Comparison of ENCODE assay signal across 9 mouse cellular contexts in the genomic region with DNA sequence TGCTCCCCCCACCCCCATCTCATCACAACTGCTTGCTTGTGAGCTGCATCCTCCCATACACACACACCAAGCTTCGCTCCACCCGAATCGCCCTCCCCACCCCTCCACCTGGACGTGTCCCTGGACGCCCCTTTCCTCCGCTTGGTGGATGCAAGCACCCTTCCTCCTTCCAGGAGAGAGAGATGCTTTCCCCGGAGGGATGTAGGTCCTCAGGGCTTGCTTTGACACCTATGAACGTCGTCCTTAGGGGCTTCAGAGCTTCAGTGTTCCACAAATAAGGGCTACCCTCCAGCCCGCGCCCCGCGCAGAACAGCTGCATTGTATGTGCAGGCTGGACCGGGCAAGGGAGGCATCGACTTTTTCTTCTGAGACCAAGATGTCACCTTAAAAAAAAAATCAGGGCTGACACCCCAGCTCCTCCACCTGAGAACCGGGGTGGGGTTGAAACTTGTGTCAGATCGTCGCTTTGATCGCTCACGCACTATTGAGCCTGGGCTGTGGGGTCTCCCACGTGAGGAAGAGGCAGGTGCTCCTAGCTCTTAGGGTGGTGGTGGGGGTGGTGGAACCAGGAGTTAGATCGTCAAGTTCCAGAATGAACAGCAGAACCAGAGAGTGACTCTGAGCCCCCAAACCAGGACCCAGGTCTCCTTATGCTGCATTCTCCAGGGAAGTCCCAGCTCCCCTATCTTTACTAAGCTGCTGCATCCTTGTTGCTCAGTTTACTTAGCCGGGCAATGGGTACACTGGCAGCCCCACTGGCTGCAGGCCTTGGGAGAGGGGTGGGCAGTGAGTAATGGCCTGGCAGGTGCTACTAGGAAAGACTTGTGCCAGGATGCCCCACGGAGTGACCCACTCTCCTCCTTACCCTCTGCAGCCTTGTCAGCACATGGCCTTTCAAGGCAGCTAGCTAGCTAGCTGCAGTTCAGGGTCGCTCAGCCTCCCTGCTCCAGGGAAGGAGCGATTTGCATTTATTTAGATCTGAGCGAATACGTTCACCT. TPM values are rescaled to one million over a fixed set of nuclear protein-coding genes. Genes with fewer than 3 reads are reported as not detected.
A peak's percentile ranks its signal among the peaks of the same experiment; 100 is the strongest.
DNase-seq lines count a peak whose midpoint lies in the region; ATAC-seq lines count a peak whose summit lies in the region.
"Had no signal": no experiment of that assay in that cellular context is flagged by ENCODE, and none has a peak within 500 bp of the region (broad histone marks: within the 10 kb centered on the region; RNA-seq: fewer than 3 reads in every experiment).

No protein-coding gene starts in this region.

- H3K4me3 ChIP-seq in limb, embryonic 12.5 days (replicated peaks), result peak overlapping the region; percentile 34

- no peaks in the 10 kb centered on the region for H3K9me3 ChIP-seq in limb, embryonic 12.5 days

- peak overlapping the region; percentile 56 for H3K4me2 ChIP-seq in limb, embryonic 12.5 days

- peaks cover 15% of the 10 kb centered on the region for H3K4me1 ChIP-seq in limb, embryonic 12.5 days (replicated peaks)

- no peak overlapping the region for H3K9ac ChIP-seq in limb, embryonic 12.5 days (replicated peaks)

- H3K27ac ChIP-seq in limb, embryonic 12.5 days, result no peak overlapping the region

- peak; percentile 30 for DNase-seq in embryo, embryonic 10.5 days (ENCODE audit: low spot score)
- no peak for DNase-seq in embryo, embryonic 10 days (ENCODE audit: low spot score)
- peak; percentile 41 for DNase-seq in right cerebral cortex, postnatal 4 days
- DNase-seq in right cerebral cortex, adult 18-20 months, result no peak
- no peak for DNase-seq in ovary, postnatal 36 days (ENCODE audit: low spot score)
- no peak for DNase-seq in testis, postnatal 10 days (ENCODE audit: low spot score)

- ATAC-seq in limb, embryonic 12.5 days (ENCODE audit: insufficient number of reproducible peaks, insufficient read depth, low FRiP score, low TSS enrichment, low read depth), result no peak
- no peak for ATAC-seq in inflammation-experienced regulatory T-cells, adult 6 months

- H3K36me3 ChIP-seq in limb, embryonic 12.5 days, result no peaks in the 10 kb centered on the region

- H3K27me3 ChIP-seq in limb, embryonic 12.5 days, result peaks cover 92% of the 10 kb centered on the region

- 11% methylated on average over 28 of the region's 28 CpGs for whole genome bisulfite sequencing in limb, embryonic 12.5 days

RNA-seq across cellular contexts. Expression of a gene that starts 0.7 kb away (rescaled TPM):
- polyA plus RNA-seq in limb, embryonic 12.5 days (2016; fragmentation: Nextera tagmentation; extraction: Ambion mirVana), result not detected in 2 replicates
- not detected for polyA plus RNA-seq in inflammation-experienced regulatory T-cells, adult 6 months (2017; shearing (Covaris generic))
- polyA plus RNA-seq: C2C12 had no signal

Comparison
In these comparisons a context has a peak if more than half of its experiments do, and no peak if none do; other contexts are left out.
1. DNase-seq: peak in embryo, embryonic 10.5 days (single experiment) and right cerebral cortex, postnatal 4 days (single experiment); none in embryo, embryonic 10 days (single experiment), right cerebral cortex, adult 18-20 months (single experiment), ovary, postnatal 36 days (single experiment) and testis, postnatal 10 days (single experiment).